Mouse (Mus musculus): ENCODE measurements around the gene Vmn1r228. TPM values are rescaled to one million over a fixed set of nuclear protein-coding genes. Genes with fewer than 3 reads are reported as not detected.

The Vmn1r228 gene
- not detected in 2 replicates for polyA plus RNA-seq (2015; fragmentation: Nextera tagmentation; extraction: Ambion mirVana)

GRCm38 (mm10) chr17:20786057-20786456 lies at the start of gene Vmn1r228:
Gene Vmn1r228 (minus strand): TSS chr17:20786157.
- Histone ChIP-seq H3K4me2 (no peak within 1 kb of the TSS), H3K4me1 (replicated peaks) (no peaks in the 10 kb centered on the region), H3K9me3 (replicated peaks) (no peaks in the 10 kb centered on the region), H3K27ac (no peak within 1 kb of the TSS), H3K9ac (no peak within 1 kb of the TSS), H3K4me3 (replicated peaks) (no peak within 1 kb of the TSS), H3K27me3 (no peaks in the 10 kb centered on the region), H3K36me3 (no peaks in the 10 kb centered on the region)
- DNase-seq (no peak), ATAC-seq (ENCODE audit: low read depth) (no peak)

- DNase-seq (no peak), ATAC-seq (ENCODE audit: low read depth) (no peak)
- Histone ChIP-seq H3K4me2 (no peak within 1 kb of the TSS), H3K36me3 (no peaks in the 10 kb centered on the region), H3K4me3 (replicated peaks) (no peak within 1 kb of the TSS), H3K4me1 (replicated peaks) (no peaks in the 10 kb centered on the region), H3K27ac (no peak within 1 kb of the TSS), H3K27me3 (no peaks in the 10 kb centered on the region), H3K9me3 (replicated peaks) (no peaks in the 10 kb centered on the region), H3K9ac (no peak within 1 kb of the TSS)
- WGBS (ENCODE audit: insufficient replicate concordance), result 25% methylated on average over 1 of the region's 1 CpGs
Observed at GRCm38 (mm10) chr17:20811255-20811654, 25.3 kb upstream of the Vmn1r228 start, which contains the start of gene Vmn1r229. Gene Vmn1r229 (plus strand): TSS chr17:20811555.

- Histone ChIP-seq H3K27ac (no peak within 1 kb of the TSS), H3K4me2 (no peak within 1 kb of the TSS), H3K9ac (no peak within 1 kb of the TSS), H3K27me3 (no peaks in the 10 kb centered on the region), H3K4me3 (replicated peaks) (no peak within 1 kb of the TSS), H3K9me3 (replicated peaks) (no peaks in the 10 kb centered on the region), H3K36me3 (no peaks in the 10 kb centered on the region), H3K4me1 (replicated peaks) (no peaks in the 10 kb centered on the region)
- ATAC-seq (ENCODE audit: low read depth) (no peak), DNase-seq (no peak)
- WGBS (ENCODE audit: insufficient replicate concordance), result 17% methylated on average over 1 of the region's 1 CpGs
Observed at GRCm38 (mm10) chr17:20729543-20729942, 56.4 kb downstream of the Vmn1r228 start, which contains the start of gene Vmn1r227. Gene Vmn1r227 (plus strand): TSS chr17:20729843.

Other genes starting within 250 kb of the Vmn1r228 start
- not detected in 2 replicates for gene Vmn2r109, start 221.4 kb downstream of the Vmn1r228 start, polyA plus RNA-seq (2015; fragmentation: Nextera tagmentation; extraction: Ambion mirVana)
- gene Vmn2r110, start 189.7 kb downstream of the Vmn1r228 start, polyA plus RNA-seq (2015; fragmentation: Nextera tagmentation; extraction: Ambion mirVana), result 0.01 TPM in 1 of 2 replicates, not detected in the other
- not detected in 2 replicates for gene Fpr-rs3, start 161.3 kb downstream of the Vmn1r228 start, polyA plus RNA-seq (2015; fragmentation: Nextera tagmentation; extraction: Ambion mirVana)
- gene Vmn1r226, start 103.3 kb downstream of the Vmn1r228 start, polyA plus RNA-seq (2015; fragmentation: Nextera tagmentation; extraction: Ambion mirVana), result not detected in 2 replicates
- not detected in 2 replicates for gene Vmn1r227, start 56.3 kb downstream of the Vmn1r228 start, polyA plus RNA-seq (2015; fragmentation: Nextera tagmentation; extraction: Ambion mirVana)
- not detected in 2 replicates for gene Vmn1r229, start 25.4 kb upstream of the Vmn1r228 start, polyA plus RNA-seq (2015; fragmentation: Nextera tagmentation; extraction: Ambion mirVana)
- not detected in 2 replicates for gene Vmn1r230, start 54.3 kb upstream of the Vmn1r228 start, polyA plus RNA-seq (2015; fragmentation: Nextera tagmentation; extraction: Ambion mirVana)
- gene Vmn1r231, start 118.9 kb upstream of the Vmn1r228 start, polyA plus RNA-seq (2015; fragmentation: Nextera tagmentation; extraction: Ambion mirVana), result not detected in 2 replicates
- not detected in 2 replicates for gene Vmn1r232, start 133.6 kb upstream of the Vmn1r228 start, polyA plus RNA-seq (2015; fragmentation: Nextera tagmentation; extraction: Ambion mirVana)
- 111 and 115 TPM in 2 replicates for gene Ppp2r1a, start 159.2 kb upstream of the Vmn1r228 start, polyA plus RNA-seq (2015; fragmentation: Nextera tagmentation; extraction: Ambion mirVana)
- not detected in 2 replicates for gene Vmn1r233, start 210.3 kb upstream of the Vmn1r228 start, polyA plus RNA-seq (2015; fragmentation: Nextera tagmentation; extraction: Ambion mirVana)
- gene Zfp160, start 222.7 kb upstream of the Vmn1r228 start, polyA plus RNA-seq (2015; fragmentation: Nextera tagmentation; extraction: Ambion mirVana), result 4.8 and 5.1 TPM in 2 replicates